Mouse (Mus musculus) erythroblast, adult 5-6 weeks (primary cell): ENCODE results near the gene Trim58. TPM values are rescaled to one million over a fixed set of nuclear protein-coding genes. Genes with fewer than 3 reads are reported as not detected.

Experiments used
- ATAC-seq: replicated peaks from 2 replicates; pipeline ENCODE4 v1.8.0; 2016; ENCODE audit warnings: moderate number of reproducible peaks, mild to moderate bottlenecking, moderate TSS enrichment, inconsistent platforms; ENCODE audit not compliant: poor library complexity, low FRiP score, severe bottlenecking
- total RNA-seq, 2 experiments: library from RNA; stranded (forward) in 1 of 2; stranded (reverse) in 1 of 2; fragments of 150-400 nt in 1 of 2; fragments of 200-764, 138-1000 nt in 1 of 2; gene quantifications; 2 replicates each; pipeline versions ENCODE4 v1.2.3 to v1.2.4; 2015 to 2017; ENCODE audit warnings: low replicate concordance in 2 of 2

Trim58 gene
- total RNA-seq, 2 experiments from 2014 or later: 320 to 372 TPM

DNA sequence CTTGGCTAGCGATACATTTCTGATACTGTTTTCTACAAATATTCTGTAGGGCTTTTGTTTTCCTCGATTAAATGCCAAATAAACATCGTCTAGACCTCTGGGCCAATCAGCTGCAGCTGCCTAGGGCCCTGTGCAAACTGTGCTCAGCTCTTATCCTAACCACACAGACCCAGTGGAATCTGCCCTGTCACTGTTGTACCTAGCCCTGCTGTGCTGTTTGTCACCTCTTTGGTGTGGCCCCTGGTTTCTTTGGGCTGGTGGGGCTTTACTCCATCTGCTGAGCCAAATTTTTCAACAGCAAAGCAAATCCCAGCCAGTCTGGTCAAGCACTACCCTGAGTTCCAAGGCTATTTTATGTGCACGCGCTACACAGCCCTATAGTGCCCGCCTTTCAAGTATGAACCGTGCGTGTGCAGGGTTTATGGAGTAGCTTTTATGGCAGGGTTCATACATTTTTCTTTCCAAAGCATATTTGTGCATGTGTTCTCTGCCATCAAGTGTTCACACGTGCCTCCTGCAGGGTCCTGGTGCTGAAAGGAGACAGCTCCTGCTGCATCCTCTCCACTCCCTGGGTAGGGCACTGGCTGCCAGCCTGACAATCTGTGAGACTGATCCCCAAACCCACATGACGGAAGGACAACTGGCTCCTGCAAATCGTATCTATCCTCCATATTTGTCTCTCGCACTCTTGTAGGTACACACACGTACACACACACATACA lies 1.5 kb downstream of the Trim58 start:
- ATAC-seq: peak; percentile 77

GRCm38 (mm10) chr11:58643350-58643749 lies 3.1 kb downstream of the Trim58 start:
- peak; percentile 43 for ATAC-seq

DNA sequence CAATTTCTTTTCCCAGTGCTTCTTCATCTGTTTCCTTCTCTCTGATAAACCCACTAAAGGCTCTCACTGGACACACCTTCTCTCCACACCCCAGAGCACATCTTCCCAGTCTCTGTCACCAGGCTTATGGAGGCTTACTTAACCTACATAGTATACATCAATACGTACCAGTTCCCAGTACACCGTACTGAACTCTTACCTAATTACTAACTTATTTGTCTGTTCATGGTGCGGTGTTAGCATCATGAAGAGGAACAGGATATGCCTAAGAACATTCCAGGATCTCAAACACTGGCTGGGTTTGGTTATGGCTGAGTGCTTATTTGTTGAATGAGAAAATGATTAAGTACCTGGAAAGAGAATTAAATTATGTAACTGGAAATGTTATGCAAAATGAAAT lies 14.9 kb downstream of the Trim58 start:
- ATAC-seq: no peak; the same call in 1 of the 2 replicates

- ATAC-seq: no peak
Observed at GRCm38 (mm10) chr11:58658596-58658995, 18.3 kb downstream of the Trim58 start, which contains the start of gene Olfr322. Gene Olfr322, plus strand, starts transcription at chr11:58658782.

DNA sequence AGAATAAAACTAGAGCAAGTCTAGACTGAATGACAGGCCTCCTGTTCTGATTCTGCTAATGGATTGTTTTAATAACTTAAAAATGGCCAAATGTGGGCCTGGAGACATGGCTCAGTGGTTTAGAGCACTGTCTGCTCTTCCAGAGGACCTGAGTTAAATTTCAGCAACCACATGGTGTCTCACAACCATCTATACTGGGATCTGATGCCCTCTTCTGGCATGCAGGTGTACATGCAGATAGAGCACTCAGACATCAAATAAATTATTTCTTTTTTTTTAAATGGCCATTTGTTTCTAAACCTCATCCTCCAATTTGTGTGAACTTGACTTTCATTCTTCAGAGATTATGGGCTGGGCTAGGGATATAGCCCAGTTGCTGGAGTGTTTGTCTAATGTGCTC lies 29.0 kb downstream of the Trim58 start:
- no peak for ATAC-seq

GRCm38 (mm10) chr11:58671825-58672224 lies 31.6 kb downstream of the Trim58 start:
- ATAC-seq: no peak

- no peak for ATAC-seq
Observed at GRCm38 (mm10) chr11:58680799-58681198, 40.5 kb downstream of the Trim58 start, which contains the start of gene Olfr320. Gene Olfr320, plus strand, starts transcription at chr11:58681099.

GRCm38 (mm10) chr11:58698862-58699261 lies 58.6 kb downstream of the Trim58 start, which contains the start of gene Olfr319:
Gene Olfr319, plus strand, starts transcription at chr11:58699162.
- ATAC-seq: no peak

Other genes with a start within 250 kb of the Trim58 start
- gene 1810065E05Rik, start 219.4 kb upstream of the Trim58 start, total RNA-seq (2015; ENCODE audit: low replicate concordance): not detected in 2 replicates
- not detected in 2 replicates for gene 1810065E05Rik, start 219.4 kb upstream of the Trim58 start, total RNA-seq (2017; ENCODE audit: low replicate concordance)
- not detected in 2 replicates for gene Gm12253, start 207.9 kb upstream of the Trim58 start, total RNA-seq (2015; ENCODE audit: low replicate concordance)
- gene Gm12253, start 207.9 kb upstream of the Trim58 start, total RNA-seq (2017; ENCODE audit: low replicate concordance): not detected in 2 replicates
- gene Lypd9, start 187.5 kb upstream of the Trim58 start, total RNA-seq (2015; ENCODE audit: low replicate concordance): not detected in 2 replicates
- gene Lypd9, start 187.5 kb upstream of the Trim58 start, total RNA-seq (2017; ENCODE audit: low replicate concordance): not detected in 2 replicates
- gene Olfr30, start 178.2 kb upstream of the Trim58 start, total RNA-seq (2015; ENCODE audit: low replicate concordance): not detected in 2 replicates
- not detected in 2 replicates for gene Olfr30, start 178.2 kb upstream of the Trim58 start, total RNA-seq (2017; ENCODE audit: low replicate concordance)
- gene Olfr332, start 147.9 kb upstream of the Trim58 start, total RNA-seq (2015; ENCODE audit: low replicate concordance): not detected in 2 replicates
- gene Olfr332, start 147.9 kb upstream of the Trim58 start, total RNA-seq (2017; ENCODE audit: low replicate concordance): not detected in 2 replicates
- gene Olfr331, start 137.9 kb upstream of the Trim58 start, total RNA-seq (2015; ENCODE audit: low replicate concordance): not detected in 2 replicates
- not detected in 2 replicates for gene Olfr331, start 137.9 kb upstream of the Trim58 start, total RNA-seq (2017; ENCODE audit: low replicate concordance)
- not detected in 2 replicates for gene Olfr330, start 105.6 kb upstream of the Trim58 start, total RNA-seq (2015; ENCODE audit: low replicate concordance)
- not detected in 2 replicates for gene Olfr330, start 105.6 kb upstream of the Trim58 start, total RNA-seq (2017; ENCODE audit: low replicate concordance)
- gene Olfr329-ps, start 94.0 kb upstream of the Trim58 start, total RNA-seq (2015; ENCODE audit: low replicate concordance): not detected in 2 replicates
- not detected in 2 replicates for gene Olfr329-ps, start 94.0 kb upstream of the Trim58 start, total RNA-seq (2017; ENCODE audit: low replicate concordance)
- gene Olfr328, start 84.8 kb upstream of the Trim58 start, total RNA-seq (2015; ENCODE audit: low replicate concordance): not detected in 2 replicates
- 0.42 TPM in 1 of 2 replicates, not detected in the other for gene Olfr328, start 84.8 kb upstream of the Trim58 start, total RNA-seq (2017; ENCODE audit: low replicate concordance)
- not detected in 2 replicates for gene Olfr224, start 69.9 kb upstream of the Trim58 start, total RNA-seq (2015; ENCODE audit: low replicate concordance)
- gene Olfr224, start 69.9 kb upstream of the Trim58 start, total RNA-seq (2017; ENCODE audit: low replicate concordance): not detected in 2 replicates
- gene Olfr325, start 62.7 kb upstream of the Trim58 start, total RNA-seq (2015; ENCODE audit: low replicate concordance): not detected in 2 replicates
- not detected in 2 replicates for gene Olfr325, start 62.7 kb upstream of the Trim58 start, total RNA-seq (2017; ENCODE audit: low replicate concordance)
- gene Olfr324, start 45.4 kb upstream of the Trim58 start, total RNA-seq (2015; ENCODE audit: low replicate concordance): not detected in 2 replicates
- gene Olfr324, start 45.4 kb upstream of the Trim58 start, total RNA-seq (2017; ENCODE audit: low replicate concordance): 0.14 TPM in 1 of 2 replicates, not detected in the other
- gene 2210407C18Rik, start 24.4 kb upstream of the Trim58 start, total RNA-seq (2015; ENCODE audit: low replicate concordance): not detected in 2 replicates
- not detected in 2 replicates for gene 2210407C18Rik, start 24.4 kb upstream of the Trim58 start, total RNA-seq (2017; ENCODE audit: low replicate concordance)
- 3.5 TPM in 1 of 2 replicates, not detected in the other for gene Olfr323, start 10.0 kb upstream of the Trim58 start, total RNA-seq (2015; ENCODE audit: low replicate concordance)
- not detected in 2 replicates for gene Olfr323, start 10.0 kb upstream of the Trim58 start, total RNA-seq (2017; ENCODE audit: low replicate concordance)
- 0.38 and 1.0 TPM in 2 replicates for gene Olfr322, start 18.3 kb downstream of the Trim58 start, total RNA-seq (2015; ENCODE audit: low replicate concordance)
- gene Olfr322, start 18.3 kb downstream of the Trim58 start, total RNA-seq (2017; ENCODE audit: low replicate concordance): 0.42 and 1.0 TPM in 2 replicates
- not detected in 2 replicates for gene Olfr320, start 40.6 kb downstream of the Trim58 start, total RNA-seq (2015; ENCODE audit: low replicate concordance)
- not detected in 2 replicates for gene Olfr320, start 40.6 kb downstream of the Trim58 start, total RNA-seq (2017; ENCODE audit: low replicate concordance)
- gene Olfr319, start 58.7 kb downstream of the Trim58 start, total RNA-seq (2015; ENCODE audit: low replicate concordance): not detected in 2 replicates
- not detected in 2 replicates for gene Olfr319, start 58.7 kb downstream of the Trim58 start, total RNA-seq (2017; ENCODE audit: low replicate concordance)
- gene Olfr318, start 83.5 kb downstream of the Trim58 start, total RNA-seq (2015; ENCODE audit: low replicate concordance): not detected in 2 replicates
- gene Olfr318, start 83.5 kb downstream of the Trim58 start, total RNA-seq (2017; ENCODE audit: low replicate concordance): not detected in 2 replicates
- not detected in 2 replicates for gene Olfr317, start 98.7 kb downstream of the Trim58 start, total RNA-seq (2015; ENCODE audit: low replicate concordance)
- gene Olfr317, start 98.7 kb downstream of the Trim58 start, total RNA-seq (2017; ENCODE audit: low replicate concordance): not detected in 2 replicates
- not detected in 2 replicates for gene Olfr316, start 112.3 kb downstream of the Trim58 start, total RNA-seq (2015; ENCODE audit: low replicate concordance)
- gene Olfr316, start 112.3 kb downstream of the Trim58 start, total RNA-seq (2017; ENCODE audit: low replicate concordance): not detected in 2 replicates
- not detected in 2 replicates for gene Olfr315, start 132.7 kb downstream of the Trim58 start, total RNA-seq (2015; ENCODE audit: low replicate concordance)
- gene Olfr315, start 132.7 kb downstream of the Trim58 start, total RNA-seq (2017; ENCODE audit: low replicate concordance): not detected in 2 replicates
- not detected in 2 replicates for gene Olfr314, start 142.5 kb downstream of the Trim58 start, total RNA-seq (2015; ENCODE audit: low replicate concordance)
- not detected in 2 replicates for gene Olfr314, start 142.5 kb downstream of the Trim58 start, total RNA-seq (2017; ENCODE audit: low replicate concordance)
- gene Fam183b, start 161.5 kb downstream of the Trim58 start, total RNA-seq (2015; ENCODE audit: low replicate concordance): not detected in 2 replicates
- not detected in 2 replicates for gene Fam183b, start 161.5 kb downstream of the Trim58 start, total RNA-seq (2017; ENCODE audit: low replicate concordance)
- not detected in 2 replicates for gene Olfr313, start 174.5 kb downstream of the Trim58 start, total RNA-seq (2015; ENCODE audit: low replicate concordance)
- gene Olfr313, start 174.5 kb downstream of the Trim58 start, total RNA-seq (2017; ENCODE audit: low replicate concordance): not detected in 2 replicates
- gene Olfr312, start 188.8 kb downstream of the Trim58 start, total RNA-seq (2015; ENCODE audit: low replicate concordance): not detected in 2 replicates
- gene Olfr312, start 188.8 kb downstream of the Trim58 start, total RNA-seq (2017; ENCODE audit: low replicate concordance): 0.42 TPM in 1 of 2 replicates, not detected in the other
- not detected in 2 replicates for gene Olfr311, start 198.8 kb downstream of the Trim58 start, total RNA-seq (2015; ENCODE audit: low replicate concordance)
- gene Olfr311, start 198.8 kb downstream of the Trim58 start, total RNA-seq (2017; ENCODE audit: low replicate concordance): not detected in 2 replicates
- gene Gm12258, start 206.7 kb downstream of the Trim58 start, total RNA-seq (2015; ENCODE audit: low replicate concordance): 19.2 and 31.1 TPM in 2 replicates
- 20.1 and 38.3 TPM in 2 replicates for gene Gm12258, start 206.7 kb downstream of the Trim58 start, total RNA-seq (2017; ENCODE audit: low replicate concordance)
- 0.63 and 1.7 TPM in 2 replicates for gene 2810021J22Rik, start 226.8 kb downstream of the Trim58 start, total RNA-seq (2015; ENCODE audit: low replicate concordance)
- 2.0 and 2.1 TPM in 2 replicates for gene 2810021J22Rik, start 226.8 kb downstream of the Trim58 start, total RNA-seq (2017; ENCODE audit: low replicate concordance)